Mouse (Mus musculus) midbrain, embryonic 14.5 days (tissue): Measurements from ENCODE around the gene Gm10842. TPM values are rescaled to one million over a fixed set of nuclear protein-coding genes. Genes with fewer than 3 reads are reported as not detected.
"Not testable (repeated sequence)": the region's sequence is repeated elsewhere in the genome, so short reads cannot be mapped to it uniquely, and the experiment has no call there.

Experiments used
- ATAC-seq: fragments of 200-750 bp; cut with Nextera tagmentation; 2 replicates; pipeline ENCODE4 v1.8.0; 2017; ENCODE audit warnings: moderate number of reproducible peaks, moderate library complexity; ENCODE audit not compliant: low FRiP score, low TSS enrichment
- DNase-seq: peaks from one replicate; pipeline ENCODE4 v3.0.0-alpha.2; 2015
- H3K27ac ChIP-seq: fragments of 300-500 bp; sonication (generic); replicated peaks from 2 replicates; pipeline ENCODE4 v1.5.1; 2014; ENCODE audit warnings: mild to moderate bottlenecking, low read depth, low read length, moderate library complexity
- H3K27me3 ChIP-seq: fragments of 300-500 bp; sonication (generic); 2 replicates; pipeline ENCODE4 v1.6.1; 2014; ENCODE audit warnings: low read length, control low read depth, mixed read lengths; ENCODE audit not compliant: control insufficient read depth, insufficient read depth
- H3K36me3 ChIP-seq: fragments of 300-500 bp; sonication (generic); 2 replicates; pipeline ENCODE4 v1.6.1; 2014; ENCODE audit warnings: low read length, control low read depth; ENCODE audit not compliant: control insufficient read depth, insufficient read depth
- H3K4me1 ChIP-seq: fragments of 300-500 bp; sonication (generic); 2 replicates; pipeline ENCODE4 v1.6.1; 2014; ENCODE audit warnings: mild to moderate bottlenecking, antibody characterized with exemption, low read length, control low read depth; ENCODE audit not compliant: control insufficient read depth, insufficient read depth
- H3K4me2 ChIP-seq: fragments of 300-500 bp; sonication (generic); 2 replicates; pipeline ENCODE4 v1.6.1; 2014; ENCODE audit warnings: mild to moderate bottlenecking, low read length, moderate library complexity
- H3K4me3 ChIP-seq: fragments of 300-500 bp; sonication (generic); replicated peaks from 2 replicates; pipeline ENCODE4 v1.5.1; 2014; ENCODE audit warnings: low read depth, low read length
- H3K9ac ChIP-seq: fragments of 300-500 bp; sonication (generic); replicated peaks from 2 replicates; pipeline ENCODE4 v1.6.1; 2014; ENCODE audit warnings: mild to moderate bottlenecking, low read length, moderate library complexity
- H3K9me3 ChIP-seq: fragments of 300-500 bp; sonication (generic); 2 replicates; pipeline ENCODE4 v1.6.1; 2016; ENCODE audit warnings: low read length, control low read depth, mixed read lengths; ENCODE audit not compliant: control insufficient read depth
- WGBS: fragments of 180-500 bp; shearing (Covaris S2); extraction: QIAGEN DNeasy Blood & Tissue Kit; methylation state at CpG from one replicate; pipeline ENCODE4 v1.1.7; 2014; 5-methylcytosine and 5-hydroxymethylcytosine counted together
- polyA plus RNA-seq: library from polyadenylated mRNA; unstranded; fragments of >200 nt; fragmentation: Nextera tagmentation; extraction: Ambion mirVana; gene quantifications from 2 replicates; pipeline ENCODE4 v1.2.1, GENCODE M21; 2014

Gm10842 gene
- not detected in 2 replicates for polyA plus RNA-seq

DNA sequence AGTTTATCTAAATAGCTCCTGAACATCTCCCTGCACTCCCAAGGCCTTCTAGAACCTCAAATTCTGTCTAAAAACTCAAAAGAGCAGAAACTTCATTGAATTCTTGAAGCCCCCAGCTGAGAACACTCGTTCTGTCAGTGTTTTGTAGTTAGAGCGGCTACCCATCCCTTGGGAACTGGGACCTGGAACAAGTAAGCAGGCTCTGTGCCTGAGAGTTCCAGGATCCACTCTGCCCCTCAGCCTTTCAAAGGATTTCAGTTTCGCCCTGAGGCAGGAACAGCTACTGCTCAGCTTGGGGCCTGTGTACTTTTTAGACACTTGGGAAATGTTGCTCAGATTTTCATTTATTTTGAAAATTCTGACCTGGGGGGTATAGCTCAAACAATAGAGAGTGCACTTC, at the start of gene Gm10842:
Gene Gm10842, plus strand, starts transcription at position 301 of the 400 bp plus-strand sequence.
- H3K36me3 ChIP-seq: 0 out of 2 replicates have a peak, but pooled peaks cover 3% of the 10 kb centered on the region
- ATAC-seq: no peak
- no peak within 1 kb of the TSS for H3K27ac ChIP-seq
- no peak within 1 kb of the TSS for H3K4me3 ChIP-seq
- no peaks in the 10 kb centered on the region for H3K4me1 ChIP-seq
- 73% methylated on average over 3 of the region's 3 CpGs for WGBS
- H3K27me3 ChIP-seq: no peaks in the 10 kb centered on the region
- no peak for DNase-seq
- no peaks in the 10 kb centered on the region for H3K9me3 ChIP-seq
- no peak within 1 kb of the TSS for H3K4me2 ChIP-seq
- H3K9ac ChIP-seq: no peak within 1 kb of the TSS

DNA sequence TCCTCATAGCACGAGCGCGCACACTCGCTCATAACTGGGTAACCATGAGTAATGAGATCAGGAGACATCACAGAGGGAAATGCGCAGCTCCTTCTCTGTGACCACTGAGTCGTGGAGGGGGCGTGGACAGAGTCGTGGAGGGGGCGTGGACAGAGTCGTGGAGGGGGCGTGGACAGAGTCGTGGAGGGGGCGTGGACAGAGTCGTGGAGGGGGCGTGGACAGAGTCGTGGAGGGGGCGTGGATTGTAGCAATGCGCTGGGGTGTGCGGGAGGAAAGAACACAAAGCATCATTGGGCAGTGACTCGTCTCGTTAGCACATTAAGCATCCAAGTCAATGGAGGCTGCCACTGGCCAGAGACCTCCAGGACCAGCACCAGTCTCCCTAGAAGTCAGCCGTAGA, 34.2 kb upstream of the Gm10842 start:
- 77% methylated on average over 22 of the region's 22 CpGs for WGBS

DNA sequence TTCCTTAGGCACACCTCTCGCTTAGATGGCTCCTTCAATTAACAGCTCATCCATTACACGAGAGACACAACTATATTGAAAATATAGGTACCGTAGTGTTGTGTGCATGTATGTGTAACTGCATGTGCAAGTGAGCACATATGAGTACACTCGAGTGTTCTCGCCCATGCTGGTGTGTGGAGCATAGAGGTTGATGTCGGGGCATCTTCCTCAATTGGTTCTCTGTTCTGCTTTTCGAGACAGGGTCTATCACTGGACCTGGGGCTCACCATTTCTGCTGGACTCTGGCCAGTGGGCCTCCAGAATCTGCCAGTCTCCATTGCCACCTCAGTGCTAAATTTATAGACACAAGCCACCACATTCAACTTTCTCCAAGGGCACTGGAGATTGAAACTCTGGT, 28.9 kb upstream of the Gm10842 start:
- no peak overlapping the region for H3K9ac ChIP-seq
- DNase-seq (no peak), ATAC-seq (no peak)
- no peak overlapping the region for H3K27ac ChIP-seq
- H3K4me3 ChIP-seq: no peak overlapping the region
- H3K36me3 ChIP-seq: no peaks in the 10 kb centered on the region
- H3K9me3 ChIP-seq: no peaks in the 10 kb centered on the region
- H3K27me3 ChIP-seq: no peaks in the 10 kb centered on the region
- 86% methylated on average over 7 of the region's 7 CpGs for WGBS
- no peaks in the 10 kb centered on the region for H3K4me1 ChIP-seq
- H3K4me2 ChIP-seq: no peak overlapping the region

More for the DNA sequence above, 34.2 kb upstream of the Gm10842 start:
- H3K9ac ChIP-seq, DNase-seq, H3K36me3 ChIP-seq, H3K4me2 ChIP-seq, H3K9me3 ChIP-seq, ATAC-seq, H3K27me3 ChIP-seq, H3K4me1 ChIP-seq, H3K4me3 ChIP-seq, H3K27ac ChIP-seq: not testable (repeated sequence)

DNA sequence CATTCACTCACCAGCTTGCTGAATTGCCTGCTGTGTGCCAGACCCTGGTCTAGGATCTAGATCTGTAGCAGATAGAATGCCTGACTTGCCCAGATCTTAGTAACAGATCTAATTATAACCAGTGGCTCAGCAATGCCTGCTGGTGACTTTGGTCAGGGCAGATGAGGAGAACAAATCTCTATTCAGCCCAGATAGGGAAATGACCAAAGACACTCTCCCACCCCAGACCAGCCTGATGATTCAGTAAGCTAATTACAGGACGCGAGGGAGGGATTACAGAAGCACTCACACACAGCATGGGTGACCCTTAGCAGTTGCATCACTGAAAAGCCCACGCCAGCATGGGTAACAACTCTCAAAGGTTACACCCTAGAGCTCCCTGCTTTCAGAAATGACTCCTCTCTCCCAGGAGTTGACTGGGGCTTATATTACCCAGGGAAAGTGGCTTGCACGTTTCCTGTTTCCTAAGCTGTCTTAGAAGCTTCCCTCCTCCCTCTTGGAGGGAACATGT, 26.1 kb upstream of the Gm10842 start:
- no peak overlapping the region for H3K4me3 ChIP-seq
- H3K9ac ChIP-seq: no peak overlapping the region
- DNase-seq: no peak
- H3K4me1 ChIP-seq: no peaks in the 10 kb centered on the region
- H3K27ac ChIP-seq: no peak overlapping the region
- H3K9me3 ChIP-seq: no peaks in the 10 kb centered on the region
- no peak for ATAC-seq
- H3K4me2 ChIP-seq: no peak overlapping the region
- 35% methylated on average over 4 of the region's 4 CpGs for WGBS
- H3K36me3 ChIP-seq: no peaks in the 10 kb centered on the region
- no peaks in the 10 kb centered on the region for H3K27me3 ChIP-seq

DNA sequence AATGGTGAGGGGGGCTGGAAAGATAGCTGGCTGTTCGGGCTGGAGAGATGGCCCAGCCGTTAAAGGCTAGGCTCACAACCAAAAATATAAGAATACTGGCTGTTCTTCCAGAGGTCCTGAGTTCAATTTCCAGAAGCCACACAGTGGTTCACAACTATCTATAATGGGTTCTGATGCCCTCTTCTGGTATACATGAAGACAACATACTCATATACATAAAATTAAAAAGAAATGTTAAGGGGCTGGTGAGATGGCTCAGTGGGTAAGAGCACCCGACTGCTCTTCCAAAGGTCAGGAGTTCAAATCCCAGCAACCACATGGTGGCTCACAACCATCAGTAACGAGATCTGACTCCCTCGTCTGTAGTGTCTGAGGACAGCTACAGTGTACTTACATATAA, 24.9 kb upstream of the Gm10842 start:
- H3K9me3 ChIP-seq, H3K4me2 ChIP-seq, H3K4me3 ChIP-seq, H3K36me3 ChIP-seq, H3K27me3 ChIP-seq, ATAC-seq, H3K27ac ChIP-seq, DNase-seq, H3K9ac ChIP-seq, H3K4me1 ChIP-seq: not testable (repeated sequence)
- 77% methylated on average over 5 of the region's 5 CpGs for WGBS

DNA sequence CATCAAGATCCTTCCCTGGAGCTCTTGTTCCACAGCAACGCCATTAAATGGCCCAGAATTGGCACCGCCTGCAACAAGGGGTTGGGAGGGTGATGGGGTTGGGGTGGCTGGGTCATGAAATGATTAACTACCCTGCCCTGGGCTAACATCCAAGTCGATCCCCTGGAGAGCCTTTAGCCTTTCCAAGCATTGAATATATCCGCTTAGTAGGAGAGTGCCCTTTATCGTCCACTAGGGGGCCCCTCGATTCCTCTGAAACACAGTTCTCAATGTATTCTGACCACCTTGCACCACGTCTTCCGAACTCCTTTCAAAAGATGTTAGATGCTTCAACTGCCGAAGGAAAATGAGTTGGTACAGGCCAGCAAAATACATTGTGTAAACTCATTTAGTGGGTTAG, 22.7 kb upstream of the Gm10842 start:
- Histone ChIP-seq H3K36me3 (no peaks in the 10 kb centered on the region), H3K27ac (no peak overlapping the region), H3K4me2 (no peak overlapping the region), H3K4me1 (peaks cover 9% of the 10 kb centered on the region), H3K9ac (no peak overlapping the region), H3K27me3 (no peaks in the 10 kb centered on the region), H3K4me3 (no peak overlapping the region), H3K9me3 (no peaks in the 10 kb centered on the region)
- ATAC-seq (no peak), DNase-seq (peak; percentile 82)
- WGBS: 6% methylated on average over 9 of the region's 9 CpGs

DNA sequence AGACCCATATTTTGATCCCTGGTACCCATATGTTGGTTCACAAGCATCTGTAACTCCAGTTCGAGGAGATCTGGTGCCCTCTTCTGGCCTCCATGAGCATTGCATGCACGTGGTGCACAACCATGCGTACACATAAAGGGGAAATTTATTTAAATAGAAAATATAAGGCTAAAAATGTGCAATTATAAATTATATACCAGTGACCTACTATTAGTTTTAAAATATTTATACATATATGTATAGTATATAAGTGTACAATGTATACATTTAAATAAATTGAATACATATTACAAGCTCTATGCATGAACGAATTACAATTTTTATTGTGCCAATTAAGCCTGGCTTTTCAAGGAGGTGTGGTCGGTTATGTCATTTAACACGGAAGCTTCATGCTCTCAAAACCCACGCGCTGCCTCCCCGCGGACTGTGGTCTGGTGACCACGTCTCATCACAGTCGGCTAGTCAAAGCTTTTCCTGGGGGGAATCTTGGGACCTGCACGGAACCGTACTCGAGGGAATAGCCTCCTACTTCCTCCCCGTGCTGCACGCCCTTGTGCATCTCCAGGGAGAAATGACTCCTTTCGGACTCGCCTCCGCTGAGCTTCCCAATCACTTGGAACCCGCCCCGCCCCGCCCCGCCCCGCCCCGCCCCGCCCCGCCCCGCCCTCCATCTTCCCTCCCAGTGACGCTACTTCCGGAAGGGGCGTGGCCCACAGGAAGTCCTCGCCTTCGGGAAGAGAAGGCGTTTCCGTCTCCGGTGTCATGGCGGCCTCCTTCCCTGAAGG, 20.8 kb upstream of the Gm10842 start, which contains the start of gene Mettl2:
Gene Mettl2, plus strand, starts transcription at position 691 of the 785 bp plus-strand sequence.
- ATAC-seq (peak; percentile 91), DNase-seq (peak; percentile 96)
- H3K9ac ChIP-seq: peak within 1 kb of the TSS; percentile 65
- WGBS: 2% methylated on average over 38 of the region's 38 CpGs
- H3K9me3 ChIP-seq: no peaks in the 10 kb centered on the region
- H3K4me3 ChIP-seq: peak within 1 kb of the TSS; percentile 96
- no peaks in the 10 kb centered on the region for H3K27me3 ChIP-seq
- H3K4me2 ChIP-seq: peak within 1 kb of the TSS; percentile 86
- peak within 1 kb of the TSS; percentile 79 for H3K27ac ChIP-seq
- H3K4me1 ChIP-seq: peaks cover 9% of the 10 kb centered on the region
- H3K36me3 ChIP-seq: peaks cover 5% of the 10 kb centered on the region; the same call in 1 of the 2 replicates

DNA sequence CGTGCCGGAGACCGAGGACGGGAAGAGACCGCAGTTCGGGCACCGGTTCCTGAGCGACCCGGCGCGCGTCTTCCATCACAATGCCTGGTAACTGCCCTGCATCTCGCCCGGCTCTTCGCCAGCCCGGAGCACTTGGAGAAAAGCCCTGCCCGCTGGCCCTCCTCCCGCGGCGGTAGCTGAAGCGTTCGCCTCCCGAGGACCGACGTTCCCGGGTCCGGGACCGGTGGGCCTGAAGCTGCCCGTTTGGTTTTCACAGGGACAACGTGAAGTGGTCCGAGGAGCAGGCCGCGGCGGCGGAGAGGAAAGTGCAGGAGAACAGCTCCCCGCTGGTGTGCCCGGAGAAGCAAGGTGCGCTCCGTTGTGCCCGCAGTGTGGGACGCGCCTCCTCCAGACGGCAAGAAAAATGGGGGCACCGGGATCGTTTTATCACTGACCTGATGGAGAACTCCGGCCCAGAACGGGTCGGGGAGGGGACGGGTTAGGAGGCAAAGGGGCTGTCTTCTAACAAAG, 20.1 kb upstream of the Gm10842 start:
- Histone ChIP-seq H3K4me1 (peaks cover 9% of the 10 kb centered on the region), H3K27ac (peak overlapping the region; percentile 79; the same call in 1 of the 2 replicates), H3K9me3 (no peaks in the 10 kb centered on the region), H3K4me2 (peak overlapping the region; percentile 86), H3K4me3 (peak overlapping the region; percentile 96), H3K27me3 (no peaks in the 10 kb centered on the region), H3K36me3 (peaks cover 11% of the 10 kb centered on the region), H3K9ac (peak overlapping the region; percentile 65)
- no peak for DNase-seq
- ATAC-seq: 0 out of 2 replicates have a peak, but pooled peaks have one; percentile 7
- WGBS: under 1% methylated on average over 49 of the region's 49 CpGs
